Mouse (Mus musculus) kidney, embryonic 14.5 days (tissue): Measurements from ENCODE around the gene Taok1. TPM values are rescaled to one million over a fixed set of nuclear protein-coding genes. Genes with fewer than 3 reads are reported as not detected.
"Not testable (repeated sequence)": the region's sequence is repeated elsewhere in the genome, so short reads cannot be mapped to it uniquely, and the experiment has no call there.

ENCODE experiments used
- ATAC-seq: fragments of 200-750 bp; cut with Nextera tagmentation; 2 replicates; pipeline ENCODE4 v1.8.0; 2017; ENCODE audit warnings: moderate number of reproducible peaks, mild to moderate bottlenecking, moderate TSS enrichment, moderate library complexity; ENCODE audit not compliant: low FRiP score, low TSS enrichment
- H3K27ac ChIP-seq: fragments of 300-500 bp; sonication (generic); 2 replicates; pipeline ENCODE4 v1.5.1; 2014; ENCODE audit warnings: low read depth, mild to moderate bottlenecking, low read length, moderate library complexity, mixed read lengths
- H3K27me3 ChIP-seq: fragments of 300-500 bp; sonication (generic); 2 replicates; pipeline ENCODE4 v1.6.1; 2014; ENCODE audit warnings: mild to moderate bottlenecking, low read length; ENCODE audit not compliant: control insufficient read depth, insufficient read depth
- H3K36me3 ChIP-seq: fragments of 300-500 bp; sonication (generic); 2 replicates; pipeline ENCODE4 v1.6.1; 2014; ENCODE audit warnings: low read length, mixed read lengths; ENCODE audit not compliant: control insufficient read depth, insufficient read depth
- H3K4me1 ChIP-seq: fragments of 300-500 bp; sonication (generic); 2 replicates; pipeline ENCODE4 v1.6.1; 2014; ENCODE audit warnings: low read length, mixed read lengths; ENCODE audit not compliant: control insufficient read depth, insufficient read depth
- H3K4me2 ChIP-seq: fragments of 300-500 bp; sonication (generic); replicated peaks from 2 replicates; pipeline ENCODE4 v1.6.1; 2014; ENCODE audit warnings: low read depth, mild to moderate bottlenecking, low read length
- H3K4me3 ChIP-seq: fragments of 300-500 bp; sonication (generic); 2 replicates; pipeline ENCODE4 v1.5.1; 2014; ENCODE audit warnings: mild to moderate bottlenecking, low read length
- H3K9ac ChIP-seq: fragments of 300-500 bp; sonication (generic); 2 replicates; pipeline ENCODE4 v1.6.1; 2014; ENCODE audit warnings: low read depth, mild to moderate bottlenecking, low read length, moderate library complexity
- H3K9me3 ChIP-seq: fragments of 300-500 bp; sonication (generic); 2 replicates; pipeline ENCODE4 v1.6.1; 2016; ENCODE audit warnings: low read length; ENCODE audit not compliant: control insufficient read depth
- WGBS: fragments of 180-500 bp; shearing (Covaris S2); extraction: QIAGEN DNeasy Blood & Tissue Kit; methylation state at CpG from one replicate; pipeline ENCODE4 v1.1.7; 2014; 5-methylcytosine and 5-hydroxymethylcytosine counted together
- polyA plus RNA-seq: library from polyadenylated mRNA; unstranded; fragments of >200 nt; fragmentation: Nextera tagmentation; extraction: Ambion mirVana; gene quantifications from 2 replicates; pipeline ENCODE4 v1.2.1, GENCODE M21; 2014

The Taok1 gene
- 21.4 and 23.7 TPM in 2 replicates for polyA plus RNA-seq

GRCm38 (mm10) chr11:77607538-77608455 is at the start of gene Taok1:
Gene Taok1, minus strand, starts transcription at chr11:77607815.
- Histone ChIP-seq H3K27ac (peak within 1 kb of the TSS; percentile 97), H3K9ac (peak within 1 kb of the TSS; percentile 100), H3K4me2 (peak within 1 kb of the TSS; percentile 58), H3K4me1 (peaks cover 9% of the 10 kb centered on the region; the same call in 1 of the 2 replicates), H3K27me3 (no peaks in the 10 kb centered on the region), H3K4me3 (peak within 1 kb of the TSS; percentile 99), H3K9me3 (no peaks in the 10 kb centered on the region), H3K36me3 (0 out of 2 replicates have a peak, but pooled peaks cover 4% of the 10 kb centered on the region)
- WGBS, result 1% methylated on average over 65 of the region's 71 CpGs
- peak; percentile 95 for ATAC-seq

- H3K4me2 ChIP-seq, H3K36me3 ChIP-seq, H3K27ac ChIP-seq, H3K9me3 ChIP-seq, ATAC-seq, H3K4me3 ChIP-seq, H3K27me3 ChIP-seq, H3K9ac ChIP-seq, H3K4me1 ChIP-seq: not testable (repeated sequence)
- WGBS, result 94% methylated on average over 4 of the region's 4 CpGs
Observed at GRCm38 (mm10) chr11:77653406-77654190, 46.0 kb upstream of the Taok1 start.

- no peak for ATAC-seq
- 66% methylated on average over 6 of the region's 6 CpGs for WGBS
- Histone ChIP-seq H3K9ac (no peak overlapping the region), H3K4me1 (no peaks in the 10 kb centered on the region), H3K9me3 (no peaks in the 10 kb centered on the region), H3K36me3 (no peaks in the 10 kb centered on the region), H3K27me3 (no peaks in the 10 kb centered on the region), H3K4me3 (no peak overlapping the region), H3K4me2 (no peak overlapping the region), H3K27ac (no peak overlapping the region)
Observed at GRCm38 (mm10) chr11:77652484-77652883, 44.9 kb upstream of the Taok1 start.

- Histone ChIP-seq H3K9ac (no peak overlapping the region), H3K4me3 (no peak overlapping the region), H3K36me3 (no peaks in the 10 kb centered on the region), H3K4me2 (no peak overlapping the region), H3K27ac (no peak overlapping the region), H3K9me3 (no peaks in the 10 kb centered on the region), H3K4me1 (no peaks in the 10 kb centered on the region), H3K27me3 (no peaks in the 10 kb centered on the region)
- no peak for ATAC-seq
- 70% methylated on average over 7 of the region's 7 CpGs for WGBS
Observed at GRCm38 (mm10) chr11:77648878-77649277, 41.3 kb upstream of the Taok1 start.

GRCm38 (mm10) chr11:77645481-77645880 is 37.9 kb upstream of the Taok1 start:
- Histone ChIP-seq H3K4me1 (no peaks in the 10 kb centered on the region), H3K9ac (no peak overlapping the region), H3K9me3 (no peaks in the 10 kb centered on the region), H3K4me2 (no peak overlapping the region), H3K36me3 (no peaks in the 10 kb centered on the region), H3K4me3 (no peak overlapping the region), H3K27me3 (no peaks in the 10 kb centered on the region), H3K27ac (no peak overlapping the region)
- no peak for ATAC-seq
- WGBS, result 89% methylated on average over 4 of the region's 4 CpGs

- Histone ChIP-seq H3K4me1 (no peaks in the 10 kb centered on the region), H3K9ac (no peak overlapping the region), H3K4me2 (no peak overlapping the region), H3K27me3 (no peaks in the 10 kb centered on the region), H3K4me3 (no peak overlapping the region), H3K36me3 (no peaks in the 10 kb centered on the region), H3K27ac (no peak overlapping the region), H3K9me3 (no peaks in the 10 kb centered on the region)
- no peak for ATAC-seq
- 78% methylated on average over 9 of the region's 9 CpGs for WGBS
Observed at GRCm38 (mm10) chr11:77641390-77641789, 33.8 kb upstream of the Taok1 start.

- Histone ChIP-seq H3K27me3 (no peaks in the 10 kb centered on the region), H3K36me3 (no peaks in the 10 kb centered on the region), H3K27ac (no peak overlapping the region), H3K4me3 (peak overlapping the region; percentile 24), H3K9me3 (no peaks in the 10 kb centered on the region), H3K4me1 (peaks cover under 1% of the 10 kb centered on the region; the same call in 1 of the 2 replicates), H3K4me2 (peak overlapping the region; percentile 38), H3K9ac (no peak overlapping the region)
- 14% methylated on average over 8 of the region's 8 CpGs for WGBS
- peak; percentile 76 for ATAC-seq
Observed at GRCm38 (mm10) chr11:77630257-77630670, 22.6 kb upstream of the Taok1 start.

- peaks cover 8% of the 10 kb centered on the region; the same call in 1 of the 2 replicates for H3K4me1 ChIP-seq
- H3K4me3 ChIP-seq, result no peak overlapping the region
- no peak overlapping the region for H3K9ac ChIP-seq
- H3K27me3 ChIP-seq, result no peaks in the 10 kb centered on the region
- no peak for ATAC-seq
- no peaks in the 10 kb centered on the region for H3K9me3 ChIP-seq
- WGBS, result 4% methylated on average over 1 of the region's 1 CpGs
- no peaks in the 10 kb centered on the region for H3K36me3 ChIP-seq
- no peak overlapping the region for H3K27ac ChIP-seq
- no peak overlapping the region for H3K4me2 ChIP-seq
Observed at GRCm38 (mm10) chr11:77629476-77629875, 21.9 kb upstream of the Taok1 start.
